Mouse (Mus musculus) heart, postnatal 0 days (tissue): ENCODE measurements around the gene Itpk1.

Experiments used
- CTCF ChIP-seq: IDR thresholded peaks from 2 replicates; pipeline ENCODE4 v1.5.1; 2016; ENCODE audit warnings: antibody characterized with exemption, control low read depth, low read depth
- EP300 ChIP-seq: IDR thresholded peaks from 2 replicates; pipeline ENCODE4 v1.6.1; 2016; ENCODE audit warnings: antibody characterized with exemption, low read depth

- no peak for TF ChIP-seq CTCF
- no peak for TF ChIP-seq EP300
Observed at GRCm38 (mm10) chr12:102743589-102744574, 39.2 kb upstream of the Itpk1 start, which contains the start of the genes Moap1 and Tmem251.
